Mouse (Mus musculus) layer of hippocampus, postnatal 36 days (tissue): ENCODE data around the gene Prn. TPM values are rescaled to one million over a fixed set of nuclear protein-coding genes. Genes with fewer than 3 reads are reported as not detected.

Experiments
- DNase-seq, 2 experiments: peaks; one replicate each; pipeline ENCODE4 v3.0.0; 2022
- total RNA-seq, 2 experiments: library from RNA; stranded (reverse); gene quantifications; 2 replicates each; pipeline ENCODE4 v1.2.3; 2021

The Prn gene
- total RNA-seq, 2 experiments from 2014 or later, result not detected

DNA sequence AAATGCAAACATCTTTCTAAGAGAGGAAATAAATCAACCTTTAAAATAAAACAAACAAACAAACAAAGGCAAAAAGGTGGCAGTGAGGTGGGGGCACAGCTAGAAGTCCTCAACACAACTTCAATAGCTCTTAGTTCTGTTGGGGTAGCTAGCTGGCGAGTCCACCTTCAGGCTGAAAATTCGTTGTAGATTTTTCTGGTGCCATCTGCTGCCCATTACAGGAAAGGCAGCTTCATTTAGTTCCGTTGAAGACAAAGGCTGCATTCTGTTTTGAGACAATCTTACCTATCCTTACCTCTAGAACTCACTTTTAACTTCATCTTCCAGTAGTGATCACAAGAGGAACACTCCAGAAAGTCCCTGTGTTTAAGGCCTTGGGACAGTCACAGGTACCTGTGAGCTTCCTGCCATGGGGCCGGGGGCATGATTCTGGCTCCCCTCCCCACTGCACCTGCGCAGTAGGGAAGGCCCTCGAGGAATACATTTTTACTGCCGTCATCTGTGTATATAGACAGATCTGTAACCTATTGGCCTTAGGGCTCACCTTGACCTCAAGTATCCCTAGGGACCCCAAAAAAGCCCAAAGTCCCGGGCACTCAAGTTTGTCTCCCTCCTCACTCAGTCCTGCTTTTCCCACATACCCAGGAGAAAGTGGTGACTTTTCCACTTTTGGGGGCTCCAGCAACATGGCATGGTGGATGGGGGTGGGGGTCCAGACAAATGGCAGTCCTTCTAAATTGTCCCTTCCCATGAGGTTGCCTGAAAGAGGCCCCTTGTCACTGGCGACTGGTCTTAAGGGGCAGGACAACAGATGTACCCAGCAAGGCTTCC, 40.2 kb downstream of the Prn start:
- no peak for DNase-seq

DNA sequence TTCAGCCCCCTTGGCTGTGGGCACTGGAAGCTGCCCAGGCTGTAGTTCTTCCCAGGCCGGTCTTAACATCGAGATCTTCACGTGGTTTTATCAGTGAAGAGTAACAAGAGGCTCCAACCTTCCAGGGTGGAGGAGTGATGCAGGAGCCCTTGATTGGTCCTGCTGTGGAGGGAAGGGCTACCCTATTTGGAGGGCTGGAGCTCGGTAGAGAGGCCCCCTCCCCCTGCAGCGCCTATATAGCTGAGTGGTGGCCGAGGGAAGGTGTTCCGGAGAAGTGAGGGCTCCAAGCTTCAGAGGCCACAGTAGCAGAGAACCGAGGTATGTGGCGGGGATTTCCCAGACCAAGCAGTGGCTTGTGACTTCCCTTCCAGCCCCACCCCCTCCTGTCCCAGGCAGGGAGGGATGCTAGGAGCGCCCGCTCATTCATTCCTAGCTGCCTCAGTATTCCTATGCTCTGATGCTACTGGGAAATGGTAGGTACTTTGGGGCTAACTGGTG, 40.9 kb downstream of the Prn start, which contains the start of gene Prnd:
Gene Prnd, plus strand, starts transcription at position 264 of the 498 bp plus-strand sequence.
- DNase-seq, result no peak

DNA sequence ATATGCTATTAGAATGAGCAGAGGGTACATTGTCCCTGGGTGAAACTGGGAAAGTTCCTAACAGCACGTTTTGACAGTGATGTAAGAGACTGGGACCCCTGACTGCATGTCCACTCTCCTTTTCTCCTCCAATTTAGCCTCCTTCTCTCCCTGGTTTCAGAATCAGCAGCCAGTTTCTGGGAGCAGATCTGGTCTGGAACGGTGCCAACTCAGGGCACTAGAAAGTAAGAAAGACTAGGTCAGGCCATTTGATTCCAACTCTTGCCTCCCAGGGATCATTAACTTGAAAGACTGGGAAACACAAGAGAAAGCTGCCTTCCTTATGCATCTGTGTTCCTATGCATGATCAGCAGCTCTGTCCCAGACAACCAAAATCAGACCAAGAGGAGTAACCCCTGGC, 42.7 kb downstream of the Prn start:
- DNase-seq, result no peak

DNA sequence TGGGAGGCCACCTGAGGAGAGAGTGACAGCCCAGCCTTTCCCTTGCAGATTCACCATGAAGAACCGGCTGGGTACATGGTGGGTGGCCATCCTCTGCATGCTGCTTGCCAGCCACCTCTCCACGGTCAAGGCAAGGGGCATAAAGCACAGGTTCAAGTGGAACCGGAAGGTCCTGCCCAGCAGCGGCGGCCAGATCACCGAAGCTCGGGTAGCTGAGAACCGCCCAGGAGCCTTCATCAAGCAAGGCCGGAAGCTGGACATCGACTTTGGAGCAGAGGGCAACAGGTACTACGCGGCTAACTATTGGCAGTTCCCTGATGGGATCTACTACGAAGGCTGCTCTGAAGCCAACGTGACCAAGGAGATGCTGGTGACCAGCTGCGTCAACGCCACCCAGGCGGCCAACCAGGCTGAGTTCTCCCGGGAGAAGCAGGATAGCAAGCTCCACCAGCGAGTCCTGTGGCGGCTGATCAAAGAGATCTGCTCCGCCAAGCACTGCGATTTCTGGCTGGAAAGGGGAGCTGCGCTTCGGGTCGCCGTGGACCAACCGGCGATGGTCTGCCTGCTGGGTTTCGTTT, 43.3 kb downstream of the Prn start:
- DNase-seq, result no peak

DNA sequence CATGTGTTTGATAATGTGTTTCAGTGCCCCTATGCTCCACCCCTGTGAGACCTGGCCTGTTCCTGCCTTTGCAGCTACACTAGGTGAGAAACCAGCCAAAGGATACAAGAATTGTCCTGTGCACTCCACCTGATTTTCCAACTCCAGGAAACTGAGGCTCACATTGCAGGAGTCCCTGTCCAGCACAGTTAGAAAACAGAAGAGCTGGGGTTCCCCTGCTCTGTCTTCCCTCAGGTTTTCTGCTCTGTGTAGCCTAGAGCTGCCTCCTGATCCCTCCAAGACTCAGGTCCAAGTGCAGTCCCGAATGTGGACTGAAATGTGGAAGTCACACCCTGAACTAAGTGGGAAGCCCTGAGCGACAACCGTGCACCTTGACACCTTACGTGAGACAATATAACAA, 44.0 kb downstream of the Prn start:
- DNase-seq, result no peak

DNA sequence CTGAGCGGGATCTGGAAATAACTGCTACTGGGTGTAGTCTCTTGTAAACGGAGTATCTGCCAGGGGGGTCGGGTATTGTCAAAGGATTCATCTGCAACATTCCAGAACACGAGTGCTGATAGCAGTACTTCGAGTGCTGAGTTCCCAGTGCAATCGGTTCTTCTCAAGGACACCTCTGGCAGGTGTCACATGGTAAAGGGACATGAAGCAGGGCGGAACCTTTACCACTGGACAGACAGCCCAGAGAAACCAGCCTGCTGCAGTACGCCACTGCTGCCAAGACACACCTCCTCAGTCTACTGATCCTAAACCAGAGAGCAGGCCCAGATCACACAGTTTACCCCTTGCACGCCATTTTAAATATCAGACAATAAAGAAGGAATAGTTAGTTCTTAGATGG, 45.1 kb downstream of the Prn start:
- no peak for DNase-seq

DNA sequence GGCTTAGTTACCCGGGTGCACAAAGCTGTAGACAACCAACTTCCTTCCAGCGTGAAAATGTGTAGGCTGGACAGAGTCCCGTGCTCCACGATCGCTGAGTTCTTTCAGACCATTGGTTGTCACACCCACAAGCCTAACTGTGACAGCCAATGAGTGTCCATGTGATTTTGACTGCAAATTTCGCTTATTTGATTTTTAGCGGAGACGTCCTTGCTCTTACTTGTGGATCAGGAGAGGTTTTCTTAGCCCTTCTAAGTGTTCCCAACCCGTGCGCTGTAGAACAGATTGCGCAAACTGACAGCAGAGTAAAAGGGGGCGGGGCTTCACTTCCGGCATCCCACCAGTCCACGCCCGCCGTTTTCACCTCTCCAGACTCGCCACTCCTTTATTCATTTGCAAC, 45.5 kb downstream of the Prn start:
- no peak for DNase-seq

DNA sequence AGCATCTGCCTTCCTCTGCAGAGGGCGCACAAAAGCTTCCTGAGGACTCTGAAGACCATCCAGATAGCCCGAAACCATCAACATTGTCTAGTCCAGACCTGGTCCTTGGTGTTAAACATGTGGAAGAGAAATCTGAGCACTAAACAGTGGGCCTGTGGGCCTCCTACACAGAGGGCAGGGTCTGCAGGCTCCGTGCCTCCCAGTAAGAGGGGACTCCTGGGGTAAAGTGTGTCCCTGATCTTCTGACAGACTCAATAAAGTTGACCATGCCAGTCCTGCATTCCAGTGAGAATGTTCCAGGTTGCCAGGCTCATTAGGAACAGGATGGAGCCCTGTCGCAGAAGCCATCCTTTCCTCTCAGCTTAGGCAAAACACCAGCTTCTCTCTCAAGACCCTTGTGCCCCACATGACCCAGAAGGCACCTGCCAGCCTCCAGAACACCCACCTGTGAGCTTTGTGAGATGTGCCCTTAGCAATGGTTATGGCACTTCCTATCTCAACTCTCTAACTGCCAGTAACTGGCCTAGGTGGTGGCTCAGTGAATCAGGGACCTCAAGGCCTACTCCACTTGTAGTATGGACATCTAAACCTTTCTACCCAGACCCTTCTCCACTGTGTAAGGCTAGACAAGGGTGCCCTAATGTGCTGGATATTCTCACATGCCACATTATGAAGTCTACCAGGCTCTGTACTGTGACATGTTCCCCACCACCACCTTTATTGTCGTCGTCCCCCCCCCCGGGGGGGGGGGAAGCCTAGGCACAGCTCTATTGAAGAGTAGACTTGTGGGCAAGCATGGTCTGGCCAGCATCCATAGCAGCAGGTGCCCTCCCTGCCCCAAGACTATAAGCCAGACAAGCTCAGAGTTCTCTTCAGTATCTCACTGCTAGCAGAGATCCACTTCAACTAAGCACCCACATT, 46.8 kb downstream of the Prn start:
- DNase-seq, result no peak

DNA sequence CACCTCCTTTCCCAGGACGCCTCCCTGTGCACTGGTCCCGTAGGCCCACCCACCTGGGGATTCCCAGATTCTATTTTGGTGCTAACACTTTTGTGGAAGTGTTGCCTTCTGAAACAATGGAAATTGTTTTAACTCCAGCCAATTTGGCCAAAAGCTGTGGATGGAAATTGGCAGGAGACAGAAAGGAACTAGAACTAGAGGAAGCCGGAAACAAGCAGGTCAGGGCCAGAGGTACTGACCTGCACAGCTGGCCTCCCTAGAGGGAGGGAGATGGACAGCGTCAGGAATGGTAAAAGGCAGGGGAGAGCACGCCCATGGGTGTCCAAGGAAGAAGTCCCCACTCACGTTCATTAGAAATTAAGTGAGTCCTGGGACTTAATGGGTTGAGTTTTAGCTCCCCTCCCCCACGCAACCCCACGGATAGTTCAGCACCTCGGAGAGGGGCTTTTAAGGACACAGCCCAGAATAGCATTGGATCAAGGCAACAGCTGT, 48.0 kb downstream of the Prn start:
- no peak for DNase-seq

DNA sequence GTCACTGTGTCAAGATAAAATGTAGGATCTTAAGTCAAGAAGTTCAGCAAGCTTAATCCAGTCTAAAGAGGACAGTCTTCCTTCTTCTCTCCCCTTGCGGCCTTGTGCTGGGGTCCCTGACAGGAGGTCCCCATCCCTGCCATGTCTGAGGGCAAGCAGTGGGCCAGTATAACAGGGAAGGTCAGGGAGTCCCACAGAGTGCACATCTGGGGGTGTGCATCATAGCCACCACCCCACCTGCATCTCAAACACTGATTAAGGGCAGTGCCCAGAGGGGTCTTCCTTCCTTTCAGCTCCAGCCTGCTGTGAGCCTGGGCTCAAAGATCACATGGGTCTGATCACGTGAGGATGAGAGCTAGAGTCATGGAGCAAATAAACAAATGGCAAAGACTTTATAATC, 51.9 kb downstream of the Prn start:
- no peak for DNase-seq

DNA sequence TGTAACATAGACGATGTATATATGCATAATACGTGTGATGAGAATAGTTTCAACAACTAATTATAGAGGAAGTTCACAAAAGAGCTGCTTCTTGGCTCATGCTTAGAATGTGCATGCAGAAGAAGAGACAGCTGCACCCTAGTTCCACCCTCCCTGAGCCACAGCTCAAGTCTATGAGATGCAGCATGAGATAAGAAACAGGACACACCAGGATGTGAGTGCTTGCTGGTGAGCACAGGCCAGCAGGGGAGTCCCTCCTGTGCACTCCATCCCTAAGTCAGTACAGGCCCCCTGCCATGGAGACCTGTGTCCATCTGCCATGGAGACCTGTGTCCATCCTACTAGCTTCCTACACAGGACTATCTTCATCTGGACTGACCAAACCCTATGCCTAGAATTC, 60.8 kb downstream of the Prn start:
- DNase-seq, result no peak

DNA sequence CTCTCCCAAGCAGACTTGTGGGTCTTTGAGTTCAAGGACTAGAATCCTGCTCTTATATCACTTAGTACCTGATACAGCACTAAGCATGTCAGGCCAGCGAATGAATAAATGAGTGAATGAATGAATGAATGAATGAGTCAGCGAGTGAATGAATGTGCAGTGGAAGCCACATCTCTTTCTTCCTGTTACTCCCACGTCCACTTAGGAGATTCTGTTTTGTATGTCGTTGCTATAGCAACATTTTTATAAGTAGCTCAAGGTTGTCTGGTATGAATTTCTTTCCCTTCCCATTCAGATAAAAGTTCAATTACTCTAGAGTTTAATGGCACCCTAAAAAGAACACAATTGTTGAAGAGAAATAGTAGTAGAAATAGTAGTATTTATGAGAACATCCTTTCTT, 61.3 kb downstream of the Prn start:
- DNase-seq, result no peak

DNA sequence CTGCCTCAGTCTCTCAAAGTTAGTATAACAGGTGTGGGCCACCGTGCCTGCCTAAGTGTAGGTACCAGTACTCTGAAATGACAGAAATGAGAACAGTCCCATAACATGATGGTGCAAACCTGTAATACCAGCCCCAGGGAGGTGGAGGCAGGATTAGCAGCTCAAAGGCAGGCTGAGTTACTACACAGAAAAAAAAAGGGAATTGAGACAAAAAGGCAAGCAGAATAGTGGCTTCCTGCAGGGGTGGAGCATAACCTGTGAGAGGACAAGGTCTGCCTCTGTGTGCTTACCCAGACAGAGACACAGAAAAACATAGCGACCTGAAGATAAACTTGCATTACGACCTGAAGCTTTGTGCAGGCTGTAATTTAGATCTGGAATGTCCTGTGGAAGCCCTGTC, 66.9 kb downstream of the Prn start:
- DNase-seq, result no peak

DNA sequence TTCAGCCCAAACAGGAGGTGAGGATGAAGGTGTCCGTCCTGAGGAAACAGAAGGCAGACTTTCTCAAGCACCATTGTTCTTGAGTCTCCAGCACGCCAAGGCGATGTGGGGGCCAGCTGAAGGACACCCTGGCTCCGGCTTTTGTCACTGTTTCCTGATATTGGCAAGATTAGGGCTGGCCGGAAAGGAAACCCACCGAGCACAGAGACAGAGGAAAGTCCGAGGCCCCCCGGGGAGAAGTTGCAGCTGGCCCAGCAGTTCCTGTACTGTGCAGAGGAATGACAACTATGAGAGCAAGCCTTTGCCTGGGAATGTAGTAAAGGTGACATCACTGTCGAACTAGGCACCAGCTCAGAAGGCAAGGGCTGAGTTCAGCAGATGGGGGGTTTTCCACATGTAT, 71.1 kb downstream of the Prn start:
- no peak for DNase-seq

DNA sequence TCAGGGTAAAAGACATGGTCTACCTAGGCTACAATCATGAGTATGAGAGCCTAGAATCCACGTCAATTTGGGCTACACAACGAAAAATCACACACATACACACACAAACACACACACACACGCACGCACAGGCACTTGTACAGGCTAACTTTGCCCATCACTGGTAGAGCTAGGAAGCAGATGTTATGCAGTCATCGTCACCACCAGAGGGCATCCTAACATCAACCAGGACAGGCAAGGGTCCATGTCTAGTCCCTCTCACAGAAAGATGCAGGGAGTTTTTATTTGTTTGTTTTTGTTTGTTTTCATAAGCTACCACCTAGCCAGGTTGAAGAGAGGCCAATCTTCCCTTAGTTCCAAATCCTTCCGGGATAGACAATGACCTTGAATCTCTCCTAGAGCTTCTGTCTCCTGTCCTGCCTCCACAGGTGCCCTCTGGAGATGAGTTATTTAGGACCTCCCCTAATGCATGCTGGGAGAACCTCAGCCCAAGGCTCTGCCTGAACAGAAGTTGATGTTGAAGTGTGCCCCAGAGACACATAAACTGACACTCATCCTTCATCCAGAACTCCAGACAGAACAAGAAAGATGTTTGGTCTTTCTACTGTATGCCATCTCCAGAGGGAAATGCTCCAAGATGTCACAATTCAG, 72.9 kb downstream of the Prn start:
- DNase-seq, result no peak

DNA sequence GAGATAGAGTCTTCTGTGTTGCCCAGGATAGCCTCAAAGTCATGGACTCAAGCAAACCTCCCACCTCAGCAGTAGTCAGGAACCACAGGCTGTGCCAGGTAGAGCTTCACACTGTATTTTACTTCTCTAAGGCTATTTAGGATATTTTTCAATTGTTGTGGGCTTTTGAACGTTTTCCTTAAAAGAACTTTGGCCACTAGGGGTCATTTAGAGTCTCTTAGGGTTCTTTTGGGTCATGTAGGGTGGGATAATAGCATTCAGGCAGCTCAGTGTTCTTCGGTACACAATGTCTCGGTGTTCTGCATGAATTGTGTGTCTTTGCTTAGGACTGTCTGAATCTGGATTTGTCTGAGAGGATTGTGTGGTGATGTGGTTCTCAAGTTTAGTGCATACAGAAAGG, 78.2 kb downstream of the Prn start:
- no peak for DNase-seq

DNA sequence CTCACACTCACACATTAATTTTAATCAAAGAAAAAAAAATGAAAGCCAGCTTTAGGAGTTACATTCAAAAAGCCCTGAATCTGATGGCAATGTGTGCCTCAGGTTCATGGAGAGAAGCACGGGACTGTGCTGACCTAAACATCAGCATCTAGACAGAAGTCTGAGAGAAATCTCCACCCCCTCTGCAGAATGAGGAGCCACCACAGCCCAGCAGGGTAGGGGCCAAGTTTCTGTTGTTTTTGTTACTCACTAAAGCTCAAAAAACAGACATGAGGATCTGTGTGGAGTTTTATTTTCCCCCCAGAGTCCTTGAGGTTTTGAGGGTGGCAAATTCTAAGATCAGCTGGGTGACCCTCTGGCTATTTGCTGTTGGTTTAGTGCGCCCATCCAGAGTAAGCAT, 78.8 kb downstream of the Prn start:
- no peak for DNase-seq

DNA sequence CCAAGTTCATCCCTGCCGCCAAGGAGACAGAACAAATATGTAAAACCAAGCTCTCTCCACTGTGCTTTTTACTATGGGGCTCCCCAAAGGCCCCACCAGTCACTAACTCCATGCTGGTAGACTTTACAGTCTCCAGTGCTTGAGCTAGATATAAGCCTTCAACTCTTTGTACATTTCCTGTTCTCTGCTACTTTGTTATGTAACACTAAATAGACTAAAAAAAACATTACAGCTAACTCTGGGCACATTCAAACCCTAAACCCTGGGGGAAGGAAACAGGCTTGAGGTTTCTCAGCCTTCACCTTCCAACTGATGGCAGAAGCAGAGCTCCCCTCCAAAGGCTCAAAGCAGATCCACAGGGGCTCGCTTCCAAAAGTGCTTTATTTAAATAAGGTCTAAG, 82.7 kb downstream of the Prn start:
- DNase-seq, result no peak

DNA sequence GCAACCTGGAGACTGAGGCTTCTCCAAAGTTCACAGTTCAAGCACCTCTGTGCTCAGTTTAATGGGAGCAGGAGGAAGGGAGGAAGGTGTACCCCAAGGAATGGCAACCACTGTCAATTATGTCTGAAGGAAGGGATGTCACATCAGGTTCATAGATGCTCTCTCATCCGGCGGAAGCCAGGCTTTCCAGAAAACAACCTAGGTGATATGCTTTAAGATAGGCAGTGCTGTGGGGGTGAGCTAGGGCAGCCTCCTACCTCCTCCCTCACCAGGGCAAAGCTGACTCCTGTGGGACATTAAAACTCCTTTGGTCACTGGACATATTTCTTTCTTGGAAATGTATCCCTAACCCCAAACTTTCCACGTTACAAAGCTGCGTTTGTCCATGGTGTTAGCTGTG, 83.4 kb downstream of the Prn start:
- no peak for DNase-seq

DNA sequence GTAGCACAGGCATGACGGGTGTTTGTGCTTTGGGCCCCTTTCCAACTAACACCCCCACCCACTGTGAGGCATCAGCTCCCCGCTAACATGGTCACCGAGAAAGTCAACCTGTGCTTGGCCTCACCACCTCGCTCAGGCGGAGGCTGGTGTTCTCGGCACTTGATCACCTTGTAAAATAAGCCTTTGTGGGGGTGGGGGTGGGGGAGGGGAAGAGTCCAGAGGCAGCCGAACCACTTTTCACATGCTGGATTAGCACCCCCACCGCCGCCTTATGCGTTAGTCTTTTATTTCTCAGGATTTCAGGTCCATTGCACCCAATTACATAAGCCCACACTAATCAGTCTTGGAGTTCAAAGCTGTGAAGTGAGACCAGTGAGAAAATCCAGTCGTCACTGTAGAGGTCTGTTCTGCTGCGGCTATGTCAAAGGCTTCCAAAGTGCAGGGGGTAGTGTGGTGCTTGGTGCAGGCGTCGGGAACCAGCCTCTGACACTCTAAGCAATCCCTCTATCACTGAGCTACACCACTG, 83.9 kb downstream of the Prn start:
- no peak for DNase-seq

DNA sequence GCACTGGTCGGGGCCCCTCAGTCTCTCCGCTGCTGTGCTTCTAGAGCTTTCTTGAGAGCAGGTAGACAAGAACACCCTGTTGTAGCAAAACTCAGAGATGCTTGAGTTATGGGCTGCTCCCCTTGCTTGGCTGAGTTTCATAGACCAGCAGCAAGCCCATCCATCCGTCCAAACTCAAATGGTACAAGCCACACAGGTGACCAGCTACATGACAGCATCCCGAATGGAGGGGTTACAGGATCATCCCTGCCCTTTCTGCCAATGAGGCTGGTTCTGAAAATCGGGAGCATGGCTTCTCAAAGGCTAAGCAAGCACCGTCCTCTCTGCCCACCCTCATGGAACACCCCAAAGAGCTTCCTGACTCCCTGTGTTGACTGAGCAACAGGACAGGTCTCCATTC, 85.2 kb downstream of the Prn start:
- no peak for DNase-seq

DNA sequence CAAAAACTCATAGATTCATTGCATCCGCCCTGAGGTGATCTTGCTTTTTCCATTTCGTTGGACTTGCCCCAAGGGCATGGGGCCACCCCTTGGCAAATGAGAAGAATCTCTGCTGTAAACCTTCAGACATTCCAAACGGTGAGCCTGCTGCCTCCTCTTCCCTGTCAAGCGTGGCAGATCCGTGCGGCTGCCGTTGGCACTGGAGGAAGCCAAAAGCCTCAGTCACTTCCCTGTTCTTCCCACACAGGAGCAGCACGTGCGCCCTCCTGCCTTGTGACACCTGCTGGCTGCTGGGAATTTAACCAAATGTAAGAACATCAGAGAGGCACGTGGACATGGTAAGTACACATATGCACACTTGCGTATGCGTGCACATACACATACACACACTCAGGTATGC, 86.0 kb downstream of the Prn start:
- DNase-seq, result no peak
